Mouse (Mus musculus): ENCODE data around the gene Lix1. TPM values are rescaled to one million over a fixed set of nuclear protein-coding genes. Genes with fewer than 3 reads are reported as not detected.

Lix1 gene
- polyA plus RNA-seq, 1 experiment = 1.0 TPM

DNA sequence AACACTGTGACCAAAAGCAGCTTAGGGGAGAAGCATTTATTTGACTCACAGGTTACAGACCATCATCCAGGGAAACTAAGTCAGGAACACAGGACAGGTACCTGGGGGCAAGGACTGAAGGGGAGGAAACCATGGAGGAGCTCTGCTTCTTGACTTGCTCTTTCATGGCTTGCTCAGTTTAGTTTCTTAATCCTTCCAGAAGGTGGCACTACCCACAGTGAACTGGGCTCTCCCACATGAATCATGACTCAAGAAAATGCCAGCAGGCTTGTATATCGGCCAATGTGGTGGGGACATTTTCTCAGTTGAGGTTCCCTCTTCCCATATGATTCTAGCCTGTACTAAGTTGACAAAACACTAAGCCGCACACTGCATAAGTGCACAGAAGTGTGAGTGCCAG, 16.4 kb upstream of the Lix1 start:
- Histone ChIP-seq H3K36me3 (ENCODE audit: control insufficient read depth, insufficient read depth, low read length) (peaks cover 5% of the 10 kb centered on the region), H3K4me1 (ENCODE audit: control insufficient read depth, insufficient read depth, low read length) (no peaks in the 10 kb centered on the region), H3K4me3 (ENCODE audit: insufficient read depth, low read depth, low read length) (no peak overlapping the region), H3K27me3 (replicated peaks; ENCODE audit: control insufficient read depth, insufficient read depth, low read length) (no peaks in the 10 kb centered on the region), H3K27ac (ENCODE audit: insufficient read depth, low read depth, low read length) (no peak overlapping the region)
- WGBS = 83% methylated on average over 2 of the region's 2 CpGs
- no peak for DNase-seq
- TF ChIP-seq POLR2A (IDR thresholded peaks at IDR 0.05; ENCODE audit: low read depth, low read length) (no peak), CTCF (conservative IDR thresholded peaks at IDR 0.05; ENCODE audit: insufficient read depth, insufficient read length, low read depth, low read length) (no peak)

DNA sequence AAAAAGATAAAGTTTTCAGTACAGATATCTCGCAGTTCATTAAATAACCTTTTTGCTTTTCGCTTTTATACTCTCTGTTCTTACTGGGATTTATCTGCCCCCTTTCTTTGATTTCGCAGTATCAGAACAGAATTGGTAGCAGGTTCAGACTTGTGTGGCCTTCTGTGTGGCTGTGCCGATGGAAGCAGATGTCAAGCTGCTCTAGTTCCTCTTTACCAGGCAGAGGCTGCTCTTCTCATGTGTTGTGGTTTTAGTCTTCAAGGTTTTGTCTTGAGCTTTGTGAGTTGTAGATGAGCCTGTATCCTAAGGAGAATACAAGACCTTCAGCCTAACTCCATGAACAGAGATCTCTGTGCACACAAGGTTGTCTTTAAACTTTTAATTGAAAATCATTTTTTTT, 10.6 kb upstream of the Lix1 start:
- WGBS = 89% methylated on average over 4 of the region's 4 CpGs
- H3K4me1 ChIP-seq (ENCODE audit: control insufficient read depth, insufficient read depth, low read length) = no peaks in the 10 kb centered on the region
- no peak overlapping the region for H3K27ac ChIP-seq (ENCODE audit: insufficient read depth, low read depth, low read length)
- no peak for TF ChIP-seq CTCF (conservative IDR thresholded peaks at IDR 0.05; ENCODE audit: insufficient read depth, insufficient read length, low read depth, low read length)
- no peak for TF ChIP-seq POLR2A (IDR thresholded peaks at IDR 0.05; ENCODE audit: low read depth, low read length)
- no peaks in the 10 kb centered on the region for H3K27me3 ChIP-seq (replicated peaks; ENCODE audit: control insufficient read depth, insufficient read depth, low read length)
- no peak overlapping the region for H3K4me3 ChIP-seq (ENCODE audit: insufficient read depth, low read depth, low read length)
- DNase-seq = no peak
- H3K36me3 ChIP-seq (ENCODE audit: control insufficient read depth, insufficient read depth, low read length) = peaks cover 4% of the 10 kb centered on the region

DNA sequence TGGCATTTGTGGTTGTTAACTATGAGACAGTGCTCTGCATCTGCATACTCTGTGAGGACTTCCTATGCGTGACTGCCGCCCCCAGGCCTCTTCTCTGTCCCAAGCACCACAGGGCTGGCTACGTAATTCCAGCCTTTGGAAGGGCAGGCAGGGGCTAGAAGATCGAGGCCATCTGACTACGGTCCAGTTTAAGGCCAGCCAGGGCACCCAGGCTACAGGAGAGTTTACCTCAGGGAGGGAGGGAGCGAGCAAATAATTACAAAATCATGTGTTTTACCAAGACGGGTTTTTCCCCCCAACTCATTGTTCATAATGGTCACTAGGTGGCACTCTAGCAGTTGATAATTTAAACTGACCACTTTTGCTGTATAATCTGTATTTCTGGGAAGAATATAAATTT, 9.6 kb upstream of the Lix1 start:
- peak; percentile 37 for DNase-seq
- TF ChIP-seq POLR2A (IDR thresholded peaks at IDR 0.05; ENCODE audit: low read depth, low read length) = no peak
- TF ChIP-seq CTCF (conservative IDR thresholded peaks at IDR 0.05; ENCODE audit: insufficient read depth, insufficient read length, low read depth, low read length) = peak; percentile 16; the same call in 1 of the 2 replicates
- Histone ChIP-seq H3K27me3 (replicated peaks; ENCODE audit: control insufficient read depth, insufficient read depth, low read length) (no peaks in the 10 kb centered on the region), H3K4me1 (ENCODE audit: control insufficient read depth, insufficient read depth, low read length) (no peaks in the 10 kb centered on the region), H3K36me3 (ENCODE audit: control insufficient read depth, insufficient read depth, low read length) (peaks cover 4% of the 10 kb centered on the region), H3K27ac (ENCODE audit: insufficient read depth, low read depth, low read length) (no peak overlapping the region), H3K4me3 (ENCODE audit: insufficient read depth, low read depth, low read length) (no peak overlapping the region)
- WGBS = 45% methylated on average over 7 of the region's 7 CpGs

DNA sequence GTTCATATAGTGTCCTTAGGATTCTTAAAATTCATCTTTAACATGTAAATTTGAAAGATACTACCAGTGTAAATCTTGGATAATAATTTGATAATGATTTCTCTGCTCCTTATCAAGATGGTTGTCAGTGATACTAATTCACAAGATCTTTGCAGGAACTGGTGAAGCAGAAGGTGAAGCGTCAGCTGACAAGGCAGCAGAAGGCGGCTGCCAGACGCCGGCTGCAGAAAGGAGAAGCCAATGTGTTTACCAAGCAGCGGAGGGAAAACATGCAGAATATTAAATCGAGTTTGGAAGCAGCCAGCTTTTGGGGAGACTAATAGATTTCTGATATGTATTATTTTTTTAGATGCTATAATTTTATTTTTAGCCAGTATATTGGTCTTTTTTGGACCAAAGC, 9.2 kb upstream of the Lix1 start:
- TF ChIP-seq POLR2A (IDR thresholded peaks at IDR 0.05; ENCODE audit: low read depth, low read length) = no peak
- TF ChIP-seq CTCF (conservative IDR thresholded peaks at IDR 0.05; ENCODE audit: insufficient read depth, insufficient read length, low read depth, low read length) = no peak
- H3K27me3 ChIP-seq (replicated peaks; ENCODE audit: control insufficient read depth, insufficient read depth, low read length) = no peaks in the 10 kb centered on the region
- 92% methylated on average over 6 of the region's 6 CpGs for WGBS
- H3K4me1 ChIP-seq (ENCODE audit: control insufficient read depth, insufficient read depth, low read length) = no peaks in the 10 kb centered on the region
- peaks cover 4% of the 10 kb centered on the region for H3K36me3 ChIP-seq (ENCODE audit: control insufficient read depth, insufficient read depth, low read length)
- H3K27ac ChIP-seq (ENCODE audit: insufficient read depth, low read depth, low read length) = no peak overlapping the region
- H3K4me3 ChIP-seq (ENCODE audit: insufficient read depth, low read depth, low read length) = no peak overlapping the region
- no peak for DNase-seq

DNA sequence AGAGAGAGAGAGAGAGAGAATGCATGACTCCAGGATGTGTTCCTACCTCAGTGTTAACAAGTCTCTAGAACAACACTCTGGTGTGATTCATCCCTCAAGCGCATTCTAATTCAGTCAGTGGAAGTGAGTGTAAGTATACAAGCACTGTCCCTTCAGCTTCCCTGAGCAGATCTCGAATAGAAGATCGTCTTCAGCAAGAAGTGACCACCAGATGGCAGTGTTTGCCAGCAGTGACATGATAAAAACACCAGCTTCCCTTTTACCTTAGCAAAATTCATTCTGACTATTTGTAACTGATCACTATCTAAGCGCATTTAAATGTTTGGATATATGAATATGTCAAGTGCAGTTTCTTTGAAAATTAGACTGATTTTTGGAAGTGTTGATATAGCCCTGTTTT, 8.1 kb upstream of the Lix1 start:
- H3K4me3 ChIP-seq (ENCODE audit: insufficient read depth, low read depth, low read length) = no peak overlapping the region
- peak; percentile 74 for DNase-seq
- H3K36me3 ChIP-seq (ENCODE audit: control insufficient read depth, insufficient read depth, low read length) = peaks cover 2% of the 10 kb centered on the region; the same call in 1 of the 2 replicates
- H3K4me1 ChIP-seq (ENCODE audit: control insufficient read depth, insufficient read depth, low read length) = no peaks in the 10 kb centered on the region
- H3K27ac ChIP-seq (ENCODE audit: insufficient read depth, low read depth, low read length) = no peak overlapping the region
- 25% methylated on average over 4 of the region's 4 CpGs for WGBS
- TF ChIP-seq CTCF (conservative IDR thresholded peaks at IDR 0.05; ENCODE audit: insufficient read depth, insufficient read length, low read depth, low read length) = peak; percentile 62
- TF ChIP-seq POLR2A (IDR thresholded peaks at IDR 0.05; ENCODE audit: low read depth, low read length) = no peak
- no peaks in the 10 kb centered on the region for H3K27me3 ChIP-seq (replicated peaks; ENCODE audit: control insufficient read depth, insufficient read depth, low read length)

DNA sequence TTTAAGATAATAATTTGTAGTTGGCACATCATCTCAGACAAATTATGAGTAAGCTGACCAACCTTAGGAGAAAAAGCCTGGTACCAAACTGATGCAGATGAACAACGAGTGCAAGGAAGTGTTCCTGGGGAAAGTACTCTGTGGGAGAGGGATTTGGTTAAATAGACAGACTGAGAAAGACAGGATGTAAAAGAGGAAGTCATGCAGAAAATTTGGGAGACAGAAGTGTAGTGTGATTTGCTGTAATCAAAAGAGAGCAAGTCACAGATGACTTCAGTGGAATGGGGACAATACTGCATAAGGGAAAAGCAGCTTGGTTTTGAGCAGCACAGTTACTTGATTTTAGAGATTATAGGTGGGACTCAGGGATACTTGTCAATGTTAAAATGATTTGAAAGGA, 5.6 kb upstream of the Lix1 start:
- no peak for DNase-seq
- no peak overlapping the region for H3K4me3 ChIP-seq (ENCODE audit: insufficient read depth, low read depth, low read length)
- H3K27ac ChIP-seq (ENCODE audit: insufficient read depth, low read depth, low read length) = no peak overlapping the region
- no peaks in the 10 kb centered on the region; the same call in 1 of the 2 replicates for H3K36me3 ChIP-seq (ENCODE audit: control insufficient read depth, insufficient read depth, low read length)
- no peaks in the 10 kb centered on the region for H3K4me1 ChIP-seq (ENCODE audit: control insufficient read depth, insufficient read depth, low read length)
- 24% methylated on average over 1 of the region's 1 CpGs for WGBS
- H3K27me3 ChIP-seq (replicated peaks; ENCODE audit: control insufficient read depth, insufficient read depth, low read length) = no peaks in the 10 kb centered on the region
- no peak for TF ChIP-seq CTCF (conservative IDR thresholded peaks at IDR 0.05; ENCODE audit: insufficient read depth, insufficient read length, low read depth, low read length)
- no peak for TF ChIP-seq POLR2A (IDR thresholded peaks at IDR 0.05; ENCODE audit: low read depth, low read length)

DNA sequence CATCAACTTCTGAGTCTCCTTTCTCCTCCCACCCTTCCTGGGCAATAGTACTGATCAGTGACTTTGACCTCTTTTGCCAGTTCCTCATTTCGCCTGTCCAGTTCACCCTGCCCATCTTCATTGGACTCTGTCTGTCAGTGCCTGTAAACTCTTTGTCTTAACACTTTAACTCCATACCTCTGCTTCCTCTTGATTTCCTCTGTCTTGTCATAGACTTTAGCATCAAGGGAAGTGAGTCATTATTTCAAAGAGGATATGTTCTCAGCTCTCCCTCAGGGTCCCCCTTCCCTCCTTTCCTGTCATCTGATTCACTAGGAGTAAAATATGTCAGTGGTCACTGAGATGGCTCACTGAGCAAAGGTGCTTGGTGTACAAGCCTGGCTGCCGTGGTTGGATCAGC, 3.8 kb upstream of the Lix1 start:
- Histone ChIP-seq H3K4me3 (ENCODE audit: insufficient read depth, low read depth, low read length) (no peak overlapping the region), H3K4me1 (ENCODE audit: control insufficient read depth, insufficient read depth, low read length) (no peaks in the 10 kb centered on the region), H3K36me3 (ENCODE audit: control insufficient read depth, insufficient read depth, low read length) (no peaks in the 10 kb centered on the region; the same call in 1 of the 2 replicates), H3K27me3 (replicated peaks; ENCODE audit: control insufficient read depth, insufficient read depth, low read length) (no peaks in the 10 kb centered on the region), H3K27ac (ENCODE audit: insufficient read depth, low read depth, low read length) (no peak overlapping the region)
- no peak for TF ChIP-seq POLR2A (IDR thresholded peaks at IDR 0.05; ENCODE audit: low read depth, low read length)
- TF ChIP-seq CTCF (conservative IDR thresholded peaks at IDR 0.05; ENCODE audit: insufficient read depth, insufficient read length, low read depth, low read length) = no peak
- WGBS = 30% methylated on average over 2 of the region's 2 CpGs
- DNase-seq = no peak

All from kidney, adult 2 months (tissue).